Comparison of ENCODE assay signal across 8 mouse cellular contexts in the genomic region with DNA sequence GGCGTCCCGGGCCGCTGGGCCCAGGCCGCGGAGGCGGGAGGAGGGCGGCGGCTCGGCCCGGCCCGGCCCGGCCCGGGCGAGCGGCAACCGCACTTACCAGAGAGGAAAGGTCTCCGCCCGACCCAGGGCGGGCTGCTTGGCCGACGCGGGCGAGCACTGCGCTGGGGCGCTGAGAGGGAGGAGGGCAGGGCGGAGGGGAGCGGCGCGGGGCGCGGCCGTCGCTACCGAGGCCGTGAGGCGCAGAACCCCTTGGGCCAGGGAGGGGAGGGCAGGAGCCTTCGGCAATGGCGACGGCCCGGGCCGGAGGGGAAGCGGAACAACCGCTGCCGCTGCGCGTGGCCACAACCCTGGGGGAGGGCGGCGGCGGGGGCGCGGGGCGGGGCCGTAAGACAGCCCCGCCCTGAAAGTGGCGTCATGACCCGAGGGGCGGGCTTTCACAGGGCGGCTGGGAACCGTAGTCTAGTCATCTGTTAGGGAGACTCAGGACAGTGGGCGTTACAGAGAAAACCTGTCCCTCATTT. TPM values are rescaled to one million over a fixed set of nuclear protein-coding genes. Genes with fewer than 3 reads are reported as not detected.
DNase-seq lines count a peak whose midpoint lies in the region; ATAC-seq lines count a peak whose summit lies in the region.

A gene (minus strand): TSS at position 352 of the 521 bp plus-strand sequence.

- peak within 1 kb of the TSS; percentile 74 for H3K4me2 ChIP-seq in hindbrain, embryonic 13.5 days

- peaks cover 30% of the 10 kb centered on the region for H3K4me1 ChIP-seq in hindbrain, embryonic 13.5 days (replicated peaks)

- WGBS in hindbrain, embryonic 13.5 days = 0% methylated on average over 43 of the region's 60 CpGs

- peak; percentile 97 for ATAC-seq in hindbrain, embryonic 13.5 days (ENCODE audit: low FRiP score)

- H3K27ac ChIP-seq in hindbrain, embryonic 13.5 days = peak within 1 kb of the TSS; percentile 96

- peak within 1 kb of the TSS; percentile 98 for H3K4me3 ChIP-seq in hindbrain, embryonic 13.5 days

- peak; percentile 93 for DNase-seq in NIH3T3 (ENCODE audit: low read depth)
- DNase-seq in cerebellum, postnatal 10 days = peak; percentile 93 to 95
- peak; percentile 54 to 71 for DNase-seq in frontal cortex, postnatal 14 days (ENCODE audit: low spot score in 2 of 2)
- peak; percentile 82 for DNase-seq in layer of hippocampus, postnatal 36 days
- DNase-seq in lung, postnatal 36 days = peak; percentile 87
- peak; percentile 92 for DNase-seq in retina, postnatal 1 day
- DNase-seq in urinary bladder, adult 18-20 months (ENCODE audit: low spot score in 2 of 2) = peak; percentile 85 to 88

- H3K36me3 ChIP-seq in hindbrain, embryonic 13.5 days = peaks cover 14% of the 10 kb centered on the region

- peak within 1 kb of the TSS; percentile 94 for H3K9ac ChIP-seq in hindbrain, embryonic 13.5 days

- no peaks in the 10 kb centered on the region for H3K27me3 ChIP-seq in hindbrain, embryonic 13.5 days

- no peaks in the 10 kb centered on the region for H3K9me3 ChIP-seq in hindbrain, embryonic 13.5 days

RNA-seq across cellular contexts. Expression of the gene that starts here (rescaled TPM):
- polyA plus RNA-seq in hindbrain, embryonic 13.5 days (2015; fragmentation: Nextera tagmentation; extraction: Ambion mirVana) = 35.3 and 36.2 TPM in 2 replicates
- total RNA-seq in layer of hippocampus, postnatal 36 days (2021) = 10 to 100 TPM; 29.1 to 30.8 TPM

Comparison
In these comparisons a context has a peak if more than half of its experiments do, and no peak if none do; other contexts are left out.
1. Peak in every context shown above with its lines: DNase-seq, ATAC-seq, H3K4me3 ChIP-seq and H3K27ac ChIP-seq.